Mouse (Mus musculus) B cell, adult 67 days (primary cell): Measurements from ENCODE around the gene Pdzd2. TPM values are rescaled to one million over a fixed set of nuclear protein-coding genes. Genes with fewer than 3 reads are reported as not detected.

Experiments
- total RNA-seq, 2 experiments: library from RNA; stranded (reverse); gene quantifications; 4 replicates each; pipeline ENCODE4 v1.2.4; 2023

Gene Pdzd2
- total RNA-seq: 10 to 100 TPM; 17.6 to 24.1 TPM

GRCm38 (mm10) chr15:12739277-12740247 lies at the start of gene Pdzd2:
Pdzd2 (minus strand) TSS chr15:12739924.

GRCm38 (mm10) chr15:12321788-12322621 lies 417.7 kb downstream of the Pdzd2 start, which contains the start of gene 1810049J17Rik:
1810049J17Rik (minus strand) TSS chr15:12321899.

GRCm38 (mm10) chr15:12321091-12321787 lies 418.5 kb downstream of the Pdzd2 start, which contains the start of gene Golph3:
Golph3 (plus strand) TSS chr15:12321450.

Other genes starting within 250 kb of the Pdzd2 start
- 10 to 100 TPM; 13.9 to 16.2 TPM for gene 6030458C11Rik, start 84.7 kb upstream of the Pdzd2 start, total RNA-seq
- 10 to 100 TPM; 22.0 to 23.7 TPM for gene Drosha, start 84.9 kb upstream of the Pdzd2 start, total RNA-seq